Mouse (Mus musculus) frontal cortex, postnatal 25 days (tissue): ENCODE results near the gene Cckbr.
A peak's percentile ranks its signal among the peaks of the same experiment; 100 is the strongest.
"Not testable (repeated sequence)": the region's sequence is repeated elsewhere in the genome, so short reads cannot be mapped to it uniquely, and the experiment has no call there.

ENCODE experiments used
- DNase-seq, 2 experiments: peaks; one replicate each; pipeline ENCODE4 v3.0.0; 2022; ENCODE audit warnings: low spot score in 2 of 2

Cckbr gene

DNA sequence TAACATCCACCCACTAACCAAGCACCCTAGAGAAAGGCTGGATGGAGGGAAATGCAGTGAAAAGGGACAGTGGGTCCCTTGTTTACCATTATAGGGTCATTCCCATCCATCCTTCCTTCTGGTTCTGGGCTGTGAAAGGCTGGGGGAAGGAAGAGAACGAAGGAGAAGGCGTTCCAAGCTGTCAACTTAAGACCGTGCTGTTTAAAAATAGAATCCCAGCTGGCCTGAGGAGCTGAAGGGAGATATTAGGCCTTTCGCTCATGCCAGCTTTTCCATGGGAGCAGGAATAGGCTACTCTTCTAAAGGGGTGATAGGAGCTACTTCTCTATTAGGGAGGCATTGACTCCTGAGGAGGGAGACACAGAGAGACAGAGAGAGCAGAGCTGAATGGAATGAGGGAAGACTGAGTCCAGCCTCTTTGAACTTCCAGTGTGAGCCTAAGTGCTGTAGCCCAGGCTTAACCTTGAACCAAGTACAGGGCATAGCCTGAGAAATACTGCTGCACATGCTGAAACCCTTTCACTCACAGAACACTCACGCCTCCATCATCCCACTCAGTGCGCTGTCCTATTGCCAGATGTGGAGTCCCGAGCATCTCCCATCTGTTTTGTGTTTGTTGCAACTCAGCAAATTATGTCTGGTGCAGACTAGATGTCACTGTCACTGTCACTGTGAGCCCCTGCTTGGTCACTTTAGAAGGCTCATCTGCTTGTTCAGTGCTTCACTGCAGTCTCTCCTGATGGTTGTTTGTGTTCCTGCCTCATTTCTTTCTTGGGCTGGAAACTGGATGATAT lies 12.6 kb downstream of the Cckbr start:
- DNase-seq: no peak

GRCm38 (mm10) chr7:105441426-105441825 lies 15.9 kb downstream of the Cckbr start:
- DNase-seq: no peak

DNA sequence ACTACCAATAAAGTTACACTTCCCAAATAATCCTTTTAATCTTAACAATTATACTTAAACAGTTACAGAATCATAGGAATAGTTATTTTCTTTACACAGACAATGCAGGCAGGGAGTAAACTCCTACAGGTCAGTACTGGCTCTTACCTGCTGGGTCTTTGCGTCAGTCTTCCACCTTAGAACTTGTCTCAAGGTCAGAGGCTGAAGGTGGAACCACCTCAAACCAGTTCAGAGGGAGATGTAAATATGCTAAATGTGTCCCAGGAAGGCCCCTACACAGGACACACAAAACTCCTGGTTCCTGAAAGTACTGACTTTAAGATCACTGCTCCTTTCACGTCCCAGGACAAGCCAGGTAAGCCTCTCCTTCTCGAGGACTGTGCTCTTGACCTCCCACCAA lies 19.5 kb downstream of the Cckbr start:
- DNase-seq: no peak

DNA sequence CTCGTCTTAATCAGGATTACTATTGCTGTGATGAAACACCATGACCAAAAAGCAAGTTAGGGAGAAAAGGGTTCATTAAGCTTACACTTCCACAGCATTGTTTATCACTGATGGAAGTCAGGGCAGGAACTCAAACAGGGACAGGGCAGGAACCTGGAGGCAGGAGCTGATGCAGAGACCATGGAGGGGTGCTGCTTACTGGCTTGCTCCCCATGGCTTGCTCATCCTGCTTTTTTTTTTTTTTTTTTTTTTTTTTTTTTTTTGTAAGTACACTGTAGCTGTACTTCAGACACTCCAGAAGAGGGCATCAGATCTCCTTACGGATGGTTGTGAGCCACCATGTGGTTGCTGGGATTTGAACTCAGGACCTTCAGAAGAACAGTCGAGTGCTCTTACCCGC lies 27.8 kb downstream of the Cckbr start:
- DNase-seq: not testable (repeated sequence)

DNA sequence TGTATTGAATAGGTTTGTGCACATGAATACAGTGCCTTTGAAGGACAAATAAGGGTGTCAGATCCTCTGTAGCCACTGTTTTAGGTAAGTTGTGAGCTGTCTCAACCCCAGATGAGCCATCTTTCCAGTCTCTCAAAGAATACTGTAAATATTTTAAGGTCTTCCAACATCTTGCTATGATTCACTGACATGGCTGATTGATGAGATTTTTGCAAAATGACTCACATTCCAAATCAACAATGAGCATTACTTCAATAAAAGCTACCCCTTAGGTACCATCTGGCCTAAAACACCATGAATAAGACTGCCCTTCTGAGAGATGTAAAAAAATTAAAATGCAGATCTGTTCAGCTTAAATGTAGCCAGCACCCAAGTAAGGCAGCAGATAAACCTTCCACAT lies 33.0 kb downstream of the Cckbr start:
- no peak for DNase-seq

DNA sequence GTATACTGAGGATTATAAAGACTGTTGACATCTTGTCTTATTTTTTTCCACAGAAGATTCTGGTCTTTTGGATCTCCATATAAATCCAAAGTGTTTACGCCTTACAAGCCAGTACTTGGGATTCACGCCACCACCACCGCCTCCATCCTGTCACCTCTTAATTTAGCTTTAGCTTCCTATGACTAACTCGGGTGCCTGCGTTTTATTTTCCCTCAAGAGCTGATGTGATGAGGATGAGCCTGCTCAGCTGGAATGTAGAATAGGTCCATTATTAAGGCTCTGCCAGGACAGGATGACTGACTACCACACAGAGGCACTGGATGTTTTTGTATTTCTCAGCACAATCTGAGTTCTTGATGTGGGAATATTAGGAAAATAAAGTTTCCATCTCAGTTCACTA lies 40.0 kb downstream of the Cckbr start:
- DNase-seq: not testable (repeated sequence)

DNA sequence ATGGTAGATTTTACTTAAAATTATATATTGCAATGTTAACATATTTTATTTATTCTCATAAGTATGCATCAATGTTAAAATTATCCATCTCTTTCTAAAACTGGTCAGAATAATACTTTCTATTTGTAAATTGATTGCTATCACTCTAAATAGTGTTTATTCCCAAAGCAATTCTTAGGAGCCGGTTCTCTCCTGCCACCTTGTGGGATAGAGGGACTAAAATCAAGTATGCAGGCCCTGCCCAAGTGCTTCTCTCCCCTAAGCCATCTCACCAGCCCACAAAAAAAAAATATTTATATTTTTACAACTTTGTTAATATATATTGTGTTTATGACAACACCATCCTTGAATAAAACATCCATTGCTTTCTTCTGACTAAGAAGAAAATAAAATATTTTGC lies 47.1 kb downstream of the Cckbr start:
- no peak for DNase-seq

DNA sequence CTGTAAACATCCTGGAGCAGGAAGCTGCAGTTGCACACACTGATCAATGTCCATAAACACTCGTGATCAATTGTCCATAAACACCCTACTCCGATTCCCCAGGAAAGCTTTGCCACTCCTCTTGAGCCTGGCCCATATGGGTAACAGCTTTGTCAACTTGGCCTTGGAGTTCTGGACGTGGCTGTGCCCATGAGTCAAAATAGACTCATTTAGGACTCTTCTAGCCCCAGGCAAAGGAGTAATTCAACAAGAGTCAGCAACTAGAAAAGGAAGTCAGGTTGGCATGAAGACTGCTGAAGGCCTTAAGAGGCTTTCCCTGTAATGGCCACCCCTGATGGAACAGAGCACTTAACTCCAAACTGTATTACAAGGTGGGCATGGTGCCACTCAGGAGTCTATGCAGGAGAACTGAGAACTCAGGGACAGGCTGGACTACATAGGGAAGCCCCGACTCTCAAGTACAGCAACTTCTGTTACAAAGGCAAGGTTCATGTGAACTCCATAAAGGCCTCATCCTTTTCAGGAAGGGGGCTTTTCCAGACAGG lies 49.3 kb downstream of the Cckbr start:
- no peak for DNase-seq

GRCm38 (mm10) chr7:105475396-105475949 lies 49.9 kb downstream of the Cckbr start:
- no peak for DNase-seq

GRCm38 (mm10) chr7:105476683-105477432 lies 51.3 kb downstream of the Cckbr start:
- no peak for DNase-seq

- no peak for DNase-seq
These were observed 51.8 kb downstream of the Cckbr start for GRCm38 (mm10) chr7:105477433-105477700.

DNA sequence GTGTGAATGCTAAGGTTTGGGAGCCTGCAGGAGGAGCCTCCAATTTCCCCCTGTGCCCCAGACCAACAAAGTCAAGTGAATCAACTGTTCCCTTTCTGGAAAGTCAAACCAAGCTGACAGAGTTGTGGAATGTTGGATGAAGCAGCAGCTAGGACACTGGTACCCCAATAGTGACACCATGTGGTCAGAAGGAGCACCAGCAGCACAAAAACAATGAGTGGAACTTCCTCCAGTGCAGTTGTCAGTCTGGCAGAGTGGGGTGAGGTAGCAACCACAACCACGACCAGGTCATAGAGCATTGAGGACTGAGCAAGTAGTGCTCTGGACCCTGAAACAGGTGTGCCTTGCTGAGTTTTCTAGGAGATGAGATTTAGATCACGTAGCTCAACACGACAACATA lies 52.3 kb downstream of the Cckbr start:
- DNase-seq: no peak

DNA sequence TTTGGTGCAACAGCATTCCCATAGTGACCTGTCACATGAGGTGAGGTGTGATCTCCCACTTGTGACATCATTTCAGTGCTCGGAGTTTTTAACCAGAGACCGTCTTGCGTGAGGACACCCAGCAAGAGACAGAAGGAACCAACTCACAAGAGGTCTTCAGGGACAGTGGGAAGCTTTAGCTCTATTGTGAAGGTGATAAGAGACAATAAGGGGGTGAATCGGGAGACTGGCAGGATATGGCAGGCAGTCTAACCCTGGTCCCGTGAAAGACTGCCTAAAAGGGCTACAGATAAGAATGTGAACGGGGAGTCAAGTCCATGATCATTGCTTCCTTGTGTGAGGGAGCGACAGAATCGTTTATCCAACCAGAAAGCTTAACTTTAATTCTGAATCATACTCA lies 52.8 kb downstream of the Cckbr start:
- no peak for DNase-seq

GRCm38 (mm10) chr7:105479232-105479631 lies 53.7 kb downstream of the Cckbr start:
- no peak for DNase-seq

DNA sequence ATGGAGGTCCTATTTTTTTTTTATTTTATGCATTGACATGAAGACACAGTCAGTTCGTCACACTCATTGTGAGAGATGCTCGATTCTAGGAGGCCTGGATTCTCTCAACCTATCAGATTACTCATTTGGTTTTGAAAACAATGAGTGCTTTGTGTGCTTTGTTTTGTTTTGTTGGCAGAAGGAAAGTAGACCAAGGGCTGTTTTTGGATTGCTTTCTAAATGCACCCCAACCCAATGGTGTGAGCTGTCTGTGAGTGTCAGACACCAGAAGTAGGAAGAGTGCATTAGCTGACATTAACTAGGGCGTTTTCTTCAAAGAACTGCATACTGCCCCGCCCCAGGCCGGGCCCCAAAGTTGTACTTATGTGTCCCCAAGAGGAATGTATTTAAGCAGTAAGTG lies 54.5 kb downstream of the Cckbr start:
- no peak for DNase-seq

GRCm38 (mm10) chr7:105480561-105481504 lies 55.3 kb downstream of the Cckbr start:
- DNase-seq: no peak

DNA sequence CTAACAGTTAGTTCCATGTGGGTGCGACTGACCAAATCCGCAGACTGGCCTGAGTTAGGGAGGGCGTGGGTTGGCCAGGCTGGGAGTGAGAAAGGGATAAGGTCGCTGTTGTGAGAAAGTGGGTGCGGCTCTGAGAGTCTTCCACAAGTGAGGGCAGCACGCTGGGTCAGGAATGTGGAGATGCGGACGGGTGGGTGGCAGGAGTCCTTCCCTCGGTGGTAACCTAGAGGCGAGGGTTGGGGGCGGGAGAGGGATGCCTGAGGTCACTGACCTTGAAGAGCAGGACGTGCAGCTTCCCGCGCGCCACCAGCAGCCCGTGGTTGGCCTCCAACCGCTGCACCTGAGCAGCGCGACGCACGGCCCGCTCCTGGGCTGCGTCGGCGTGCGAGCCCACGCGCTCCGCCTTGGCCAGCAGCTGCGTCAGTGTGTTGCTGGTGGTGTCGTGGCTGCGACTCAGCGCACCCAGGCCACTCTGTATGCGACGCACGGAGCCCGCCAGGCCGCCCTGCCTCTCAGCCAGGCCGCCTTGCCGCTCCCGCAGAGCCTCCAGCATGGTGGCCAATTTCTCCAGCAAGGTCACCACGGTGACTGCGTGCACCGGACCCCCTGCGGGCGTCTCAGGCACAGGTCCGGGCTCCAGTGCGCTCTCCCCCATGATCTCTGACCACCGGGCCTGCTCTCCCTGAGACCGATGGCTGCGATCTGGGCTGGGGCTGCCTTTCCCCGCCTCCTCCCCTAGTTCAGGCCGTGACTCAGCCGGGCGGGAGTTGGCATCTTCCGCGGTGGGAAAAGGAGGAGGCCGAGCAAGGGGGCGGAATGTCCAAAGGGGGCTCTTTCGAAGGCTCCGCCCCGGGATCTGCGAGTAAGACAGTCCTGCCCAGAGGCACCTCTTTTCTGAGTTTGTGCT lies 56.2 kb downstream of the Cckbr start, which contains the start of gene Cavin3:
TSS of gene Cavin3 (minus strand) at position 796 of the 907 bp plus-strand sequence.
- peak; percentile 39 to 51 for DNase-seq

DNA sequence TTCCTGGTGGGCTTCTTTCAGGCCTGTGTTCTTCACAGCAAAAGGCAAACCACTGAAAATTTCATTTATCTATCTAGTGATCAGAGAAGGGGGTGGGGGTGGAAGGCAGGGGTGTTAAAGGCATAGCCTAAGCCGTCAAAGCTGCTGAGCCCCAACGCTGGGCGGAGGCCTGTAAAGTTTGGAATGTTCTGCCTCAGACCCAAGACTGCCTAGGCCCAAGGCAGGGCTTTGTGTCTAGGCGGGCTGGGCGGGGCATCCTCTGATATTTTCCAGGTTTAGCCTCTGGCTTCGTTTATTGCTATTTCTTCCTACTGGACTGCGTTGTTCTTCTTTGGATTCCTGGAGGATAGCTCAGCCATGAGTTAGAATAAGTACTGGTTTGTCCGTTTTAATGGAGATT lies 56.9 kb downstream of the Cckbr start:
- DNase-seq: no peak

- DNase-seq: no peak
These were observed 59.5 kb downstream of the Cckbr start for GRCm38 (mm10) chr7:105485029-105485428.

GRCm38 (mm10) chr7:105487104-105487876 lies 61.8 kb downstream of the Cckbr start:
- peak; percentile 33 to 56 for DNase-seq
